Mouse (Mus musculus): ENCODE results near the gene Phactr1. TPM values are rescaled to one million over a fixed set of nuclear protein-coding genes. Genes with fewer than 3 reads are reported as not detected.

Phactr1 gene
- not detected for total RNA-seq (2023)

DNA sequence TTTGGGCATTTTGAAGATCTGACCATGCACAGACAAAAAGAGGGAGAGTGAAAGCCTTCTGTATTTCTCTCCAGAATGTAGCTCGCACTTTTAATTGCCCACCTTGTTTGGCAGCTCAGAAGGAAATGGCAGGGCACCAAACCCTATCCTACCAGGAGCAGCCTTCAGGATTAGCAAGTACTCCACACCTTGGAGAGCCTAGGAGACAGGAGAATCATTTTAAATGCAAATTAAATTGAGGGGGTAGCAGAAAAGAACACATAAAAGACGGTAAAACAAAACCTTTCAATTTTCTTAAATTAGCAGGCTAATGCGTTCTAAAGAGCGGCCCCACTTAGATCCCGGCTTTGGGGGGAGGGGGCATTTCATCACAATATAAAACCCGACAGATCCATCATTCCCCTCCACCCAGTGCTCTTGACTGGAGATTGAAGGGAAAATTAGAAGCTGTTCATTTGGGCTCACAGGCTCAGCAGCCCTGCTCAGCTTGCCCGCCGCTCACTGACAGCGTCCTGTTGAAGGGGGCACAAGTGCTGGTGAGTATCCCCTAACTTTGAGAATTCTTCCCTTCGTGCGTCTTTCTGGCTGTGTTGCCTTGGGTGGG is at the start of gene Phactr1:
Gene Phactr1 (plus strand): TSS at position 233 of the 604 bp plus-strand sequence.

DNA sequence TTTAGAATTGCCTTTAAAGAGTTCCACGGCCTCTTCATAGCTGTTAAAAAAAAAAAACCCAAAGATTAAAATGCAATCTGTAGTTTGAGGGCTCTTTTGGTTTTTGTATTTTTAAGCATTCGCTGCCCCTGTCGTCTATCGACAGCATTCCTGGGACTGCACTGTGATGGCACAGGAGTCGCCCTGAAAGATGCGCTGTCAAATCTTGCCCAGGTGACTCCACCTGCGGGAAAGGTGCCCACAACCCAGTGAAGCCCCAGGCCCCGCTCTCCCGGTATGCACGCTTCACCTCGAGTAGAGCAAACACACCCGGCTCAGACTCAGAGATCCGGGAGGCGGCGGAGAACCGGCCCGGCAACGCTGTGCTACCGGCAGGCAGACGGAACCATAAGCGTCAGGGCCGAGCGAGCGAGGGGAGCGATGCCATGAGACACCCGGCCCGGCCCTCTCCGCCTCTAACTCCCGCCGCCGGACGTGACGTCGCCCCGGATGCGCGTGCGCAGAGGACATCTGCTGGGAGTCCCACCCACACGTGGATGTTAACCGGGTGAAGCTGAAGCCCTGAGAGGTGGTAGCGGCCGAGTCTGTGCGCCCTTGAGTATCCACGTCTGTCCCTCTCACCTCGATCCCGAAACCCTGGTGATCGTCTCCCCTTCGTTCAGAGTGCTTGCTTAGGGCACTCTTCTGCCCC is 490.7 kb downstream of the Phactr1 start, which contains the start of gene Tbc1d7:
Gene Tbc1d7 (minus strand): TSS at position 482 of the 691 bp plus-strand sequence.

All from T-cell, adult 66 days (primary cell).